Mouse (Mus musculus): Measurements from ENCODE around the gene Fuk.
"Not testable (repeated sequence)": the region's sequence is repeated elsewhere in the genome, so short reads cannot be mapped to it uniquely, and the experiment has no call there.

Fuk gene

GRCm38 (mm10) chr8:110881741-110882310, 20.5 kb downstream of the Fuk start:
- DNase-seq (ENCODE audit: low read depth, low spot score), result no peak

DNA sequence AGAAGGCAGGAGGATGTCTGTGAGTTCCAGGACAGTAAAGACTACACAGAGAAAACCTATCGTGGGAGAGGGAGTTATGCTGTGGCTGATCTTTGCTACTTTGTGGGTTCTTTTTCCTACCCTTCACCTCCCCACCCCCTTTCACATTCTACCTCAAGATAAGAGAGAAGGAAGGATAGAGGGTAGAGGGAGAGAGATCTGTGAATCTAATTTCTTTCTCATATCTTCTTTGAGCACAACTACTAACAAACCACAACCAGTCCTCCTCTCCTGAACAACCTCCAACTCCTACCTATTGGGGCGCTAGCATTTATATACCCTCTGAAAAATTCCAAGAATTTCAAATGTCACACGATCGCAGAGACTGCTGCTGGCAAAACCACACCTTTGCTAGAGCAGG, 24.4 kb downstream of the Fuk start:
- no peak for DNase-seq (ENCODE audit: low read depth, low spot score)

DNA sequence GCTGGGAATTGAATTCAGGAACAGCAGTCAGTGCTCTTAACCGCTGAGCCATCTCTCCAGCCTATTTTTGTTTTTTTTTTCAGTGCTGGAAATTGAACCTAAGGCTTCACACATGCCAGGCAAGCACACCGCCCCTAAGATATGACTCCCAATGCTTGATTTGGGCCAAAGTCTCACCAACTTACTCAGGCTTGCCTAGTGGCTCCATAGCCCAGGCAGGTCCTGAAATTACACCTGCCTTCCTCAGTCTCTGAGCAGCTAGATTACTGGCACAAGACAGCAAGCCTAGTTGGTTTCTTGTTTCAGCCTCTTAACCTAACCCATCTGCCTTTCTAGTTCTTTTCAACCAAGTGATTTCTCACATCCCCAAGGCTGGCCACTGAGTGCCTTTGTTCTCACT, 31.8 kb downstream of the Fuk start:
- no peak for DNase-seq (ENCODE audit: low read depth, low spot score)

DNA sequence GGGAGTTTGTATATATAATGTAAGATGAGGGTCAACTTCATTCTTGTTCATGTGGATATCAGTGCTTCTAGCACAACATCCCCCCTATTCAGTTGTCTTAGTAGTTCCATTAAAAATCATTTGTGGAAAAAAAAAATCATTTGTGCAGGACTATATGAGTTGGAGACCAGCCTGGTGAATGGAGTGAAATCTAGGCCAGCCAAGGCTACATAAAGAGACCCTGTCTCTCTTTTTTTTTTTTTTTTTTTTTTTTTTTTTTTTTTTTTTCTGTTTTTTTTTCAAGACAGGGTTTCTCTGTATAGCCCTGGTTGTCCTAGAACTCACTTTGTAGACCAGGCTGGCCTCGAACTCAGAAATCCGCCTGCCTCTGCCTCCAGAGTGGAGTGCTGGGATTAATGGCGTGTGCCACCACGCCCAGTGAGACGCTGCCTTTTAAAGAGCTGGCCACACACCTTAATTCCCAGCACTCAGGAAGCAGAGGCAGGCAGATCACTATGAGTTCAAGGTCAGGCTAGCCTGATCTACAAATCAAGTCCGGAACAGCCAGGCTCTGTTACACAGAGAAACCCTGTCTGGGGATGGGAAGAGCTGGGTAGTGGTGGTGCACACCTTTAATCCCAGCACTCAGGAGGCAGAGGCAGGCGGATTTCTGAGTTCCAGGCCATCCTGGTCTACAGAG, 40.8 kb downstream of the Fuk start:
- not testable (repeated sequence) for DNase-seq (ENCODE audit: low read depth, low spot score)

DNA sequence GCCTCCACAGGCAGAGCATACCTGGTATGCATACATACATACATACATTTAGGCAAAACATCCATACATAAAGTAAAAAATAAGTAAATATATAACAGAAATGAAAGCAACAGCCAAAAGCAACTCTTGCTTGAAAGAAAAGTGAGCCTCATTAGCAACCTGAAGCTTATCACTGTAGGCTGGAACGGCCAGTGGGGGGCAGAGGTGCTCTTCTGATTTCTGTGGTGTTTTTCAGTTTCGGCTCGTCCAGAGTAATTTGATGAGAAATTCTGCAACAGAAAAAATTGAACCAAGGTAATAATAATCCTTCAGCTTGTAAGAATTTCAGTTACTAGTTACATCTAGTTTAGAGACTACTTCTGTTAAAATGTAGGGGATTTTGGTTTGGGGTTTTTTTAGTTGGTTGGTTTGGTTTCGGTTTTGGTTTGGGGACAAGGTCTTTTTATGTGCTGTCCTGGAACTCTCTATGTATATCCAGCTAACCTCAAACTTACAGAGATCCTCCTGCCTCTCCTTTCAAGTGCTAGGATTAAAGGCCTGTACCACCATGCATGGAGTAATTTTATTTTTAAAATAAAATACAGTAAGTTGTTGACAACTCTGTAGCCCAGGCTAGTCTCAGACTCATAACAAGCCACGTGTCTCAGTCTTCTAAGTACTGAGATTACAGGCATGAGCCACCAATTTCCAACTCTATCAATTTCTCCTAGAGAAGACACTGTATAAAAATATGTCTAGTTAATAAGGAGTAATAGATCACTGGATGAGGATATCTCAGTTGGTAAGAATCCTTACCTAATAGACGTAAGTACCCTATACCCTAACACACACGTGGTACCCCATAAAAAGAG, 42.4 kb downstream of the Fuk start:
- DNase-seq (ENCODE audit: low read depth, low spot score), result peak; percentile 78

DNA sequence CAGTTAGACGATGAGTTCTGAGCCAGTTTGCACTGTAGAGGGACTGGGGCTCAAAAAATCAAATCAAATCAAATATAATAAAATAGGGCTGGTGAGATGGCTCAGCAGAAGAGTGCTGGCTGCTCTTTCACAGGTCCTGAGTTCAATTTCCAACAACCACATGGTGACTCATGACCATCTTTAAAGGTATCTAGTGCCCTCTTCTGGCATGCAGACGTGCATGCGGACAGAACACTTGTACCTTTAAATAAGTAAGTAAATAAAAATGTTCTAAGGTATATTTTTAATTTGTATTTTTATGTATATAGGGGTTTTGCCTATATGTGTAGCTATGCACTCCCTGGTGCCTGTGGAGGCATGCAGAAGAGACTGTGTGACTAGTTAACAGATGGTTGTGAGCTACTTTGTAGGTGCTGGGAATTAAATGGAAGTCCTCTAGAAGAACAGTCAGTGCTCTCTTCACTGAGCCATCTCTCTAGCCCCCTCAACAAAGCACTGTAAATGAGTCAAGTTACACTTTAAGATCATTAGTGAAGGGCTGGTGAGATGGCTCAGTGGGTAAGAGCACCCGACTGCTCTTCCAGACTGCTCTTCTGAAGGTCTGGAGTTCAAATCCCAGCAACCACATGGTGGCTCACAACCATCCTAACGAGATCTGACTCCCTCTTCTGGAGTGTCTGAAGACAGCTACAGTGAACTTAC, 45.4 kb downstream of the Fuk start:
- DNase-seq (ENCODE audit: low read depth, low spot score), result peak; percentile 79

GRCm38 (mm10) chr8:110856073-110856472, 46.2 kb downstream of the Fuk start:
- not testable (repeated sequence) for DNase-seq (ENCODE audit: low read depth, low spot score)

DNA sequence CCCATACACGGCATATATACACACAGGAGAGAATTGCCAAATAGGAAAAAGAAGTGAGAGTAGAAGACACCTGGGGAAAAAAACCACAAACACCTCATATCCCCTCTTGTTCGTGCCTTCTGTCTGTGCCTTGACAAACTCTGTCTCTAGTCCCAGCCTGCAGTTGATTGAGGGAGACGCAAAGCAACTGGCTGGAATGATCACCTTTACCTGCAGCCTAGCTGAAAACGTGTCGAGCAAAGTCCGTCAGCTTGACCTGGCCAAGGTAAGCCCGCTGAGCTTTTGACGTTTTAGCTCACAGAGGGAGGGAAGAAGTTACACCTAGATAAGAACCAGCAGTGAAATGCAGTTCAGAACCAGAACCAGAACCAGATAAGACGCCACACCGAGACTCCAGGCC, 51.1 kb downstream of the Fuk start:
- no peak for DNase-seq (ENCODE audit: low read depth, low spot score)

DNA sequence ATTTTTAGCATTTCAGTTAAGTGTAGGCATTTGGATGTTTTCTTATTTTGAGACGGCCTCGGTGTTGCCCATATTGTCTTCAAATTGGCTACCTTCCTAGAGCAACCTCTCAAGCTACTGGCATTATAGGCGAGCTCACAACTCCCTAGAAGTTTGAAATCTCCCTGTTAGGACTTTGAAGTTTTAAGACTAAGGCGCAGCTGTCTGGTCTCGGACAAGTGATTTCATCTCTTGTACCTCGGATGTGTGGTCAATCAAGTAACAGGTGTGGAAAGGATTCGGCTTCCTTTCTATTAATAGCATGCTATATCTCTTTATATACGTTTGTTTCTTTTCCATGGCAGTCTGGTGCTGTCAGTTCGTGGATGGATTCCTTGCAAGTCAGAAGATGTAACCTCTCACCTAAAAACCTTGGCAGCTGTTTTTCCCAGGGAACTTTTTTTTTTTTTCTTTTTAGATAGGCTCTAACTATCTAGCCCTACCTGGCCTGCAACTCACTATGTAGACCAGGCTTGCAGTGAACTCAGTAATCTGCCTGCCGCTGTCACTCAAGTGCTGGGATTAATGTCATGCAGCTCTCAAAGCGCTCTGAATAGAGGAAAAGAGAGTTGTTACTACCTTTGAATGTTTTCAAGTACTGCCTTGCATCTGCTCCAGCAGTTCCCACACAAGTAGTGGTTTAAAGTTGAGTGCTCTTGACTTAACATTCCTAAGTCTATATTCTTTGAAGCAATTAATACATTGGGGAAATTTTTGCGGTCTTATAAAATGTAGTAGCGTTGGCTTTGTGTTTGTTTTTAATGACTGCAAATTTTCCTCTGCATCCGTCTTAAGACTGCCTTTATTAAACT, 54.4 kb downstream of the Fuk start:
- DNase-seq (ENCODE audit: low read depth, low spot score), result no peak

DNA sequence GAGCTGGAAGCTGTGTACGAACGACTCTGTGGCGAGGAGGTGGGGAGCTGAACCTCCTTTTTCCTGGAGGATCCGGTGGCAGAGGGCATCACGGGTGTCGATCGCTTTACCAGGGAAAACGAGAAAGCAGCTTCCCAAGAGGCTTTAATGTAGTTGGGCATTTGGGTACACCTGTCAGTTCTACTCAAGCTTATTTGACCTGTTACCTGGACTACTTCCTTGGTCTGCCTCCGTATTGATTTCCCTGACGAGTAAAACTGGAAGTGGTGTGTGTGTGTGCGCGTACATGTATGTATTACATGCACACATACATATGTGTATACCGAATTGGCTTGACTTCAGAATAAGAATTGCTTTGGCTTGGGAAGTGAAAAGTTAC, 55.1 kb downstream of the Fuk start:
- DNase-seq (ENCODE audit: low read depth, low spot score), result no peak

DNA sequence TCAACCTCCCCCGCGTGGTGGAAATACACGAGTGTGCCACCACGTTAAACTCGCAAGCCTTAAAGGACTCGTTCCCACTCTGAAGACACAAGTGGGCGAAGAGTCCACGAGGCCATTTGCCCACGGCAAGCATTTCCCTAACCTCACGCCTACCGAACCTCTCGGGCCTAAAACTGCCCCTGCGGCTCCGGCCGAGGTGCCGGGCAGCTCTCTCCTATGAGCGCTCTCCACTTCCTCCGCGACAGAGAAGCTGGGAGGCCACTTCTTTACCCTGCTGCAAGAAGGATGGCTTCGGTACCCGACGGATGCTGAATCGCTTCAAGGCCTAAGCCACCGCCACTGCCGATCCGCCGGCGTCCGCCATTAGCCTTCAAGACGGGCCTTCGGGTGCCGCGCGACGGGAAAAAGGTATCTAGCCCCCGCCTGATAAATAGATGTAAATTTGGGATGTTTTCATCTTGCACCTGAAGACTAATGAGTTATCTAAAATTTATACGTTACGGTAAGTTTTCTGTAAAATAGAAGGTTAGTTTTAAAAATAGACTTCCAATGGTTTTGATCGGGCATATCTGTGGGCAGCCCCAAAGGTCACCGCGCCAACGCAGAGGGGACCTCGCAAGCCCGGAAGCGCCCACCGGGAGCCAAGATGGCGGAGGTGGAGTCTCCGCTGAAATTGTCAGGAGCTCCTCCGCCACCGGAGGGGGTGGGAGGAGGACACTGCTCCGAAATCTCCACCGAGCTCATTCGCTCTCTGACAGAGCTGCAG, 55.7 kb downstream of the Fuk start, which contains the start of the genes Cog4 and Sf3b3:
Gene Cog4, plus strand, starts transcription at position 196 of the 766 bp plus-strand sequence.
Gene Sf3b3, minus strand, starts transcription at position 383 of the 766 bp plus-strand sequence.
- peak; percentile 94 for DNase-seq (ENCODE audit: low read depth, low spot score)

DNA sequence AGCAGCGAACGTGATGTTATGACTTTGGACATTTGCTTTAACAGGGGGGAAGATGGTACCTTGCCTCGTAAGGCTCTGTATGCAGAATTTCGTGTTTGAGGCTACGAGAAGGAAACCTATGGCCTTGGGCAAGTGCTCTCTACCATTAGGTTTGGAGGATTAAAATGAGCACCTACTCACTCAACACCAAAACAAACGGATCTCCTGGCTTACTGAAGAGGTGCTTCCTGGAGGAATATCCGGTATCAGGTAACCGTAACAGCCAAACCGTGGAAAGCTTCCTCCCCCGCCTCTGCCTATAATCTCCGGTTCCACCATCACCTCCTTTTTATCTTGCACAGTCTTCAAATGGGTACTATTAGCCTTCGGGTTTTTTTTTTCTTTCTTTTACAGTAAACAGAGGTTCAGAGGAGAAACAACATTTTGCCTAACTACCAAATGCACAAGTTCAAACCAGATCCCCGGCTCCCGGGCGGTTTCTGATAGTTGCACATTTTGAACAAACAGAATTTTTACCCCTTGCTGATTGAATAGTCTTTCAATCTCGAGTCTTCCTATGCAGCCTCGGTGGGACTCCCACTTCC, 56.4 kb downstream of the Fuk start:
- peak; percentile 63 for DNase-seq (ENCODE audit: low read depth, low spot score)

GRCm38 (mm10) chr8:110844941-110845340, 57.3 kb downstream of the Fuk start:
- DNase-seq (ENCODE audit: low read depth, low spot score), result peak; percentile 60

DNA sequence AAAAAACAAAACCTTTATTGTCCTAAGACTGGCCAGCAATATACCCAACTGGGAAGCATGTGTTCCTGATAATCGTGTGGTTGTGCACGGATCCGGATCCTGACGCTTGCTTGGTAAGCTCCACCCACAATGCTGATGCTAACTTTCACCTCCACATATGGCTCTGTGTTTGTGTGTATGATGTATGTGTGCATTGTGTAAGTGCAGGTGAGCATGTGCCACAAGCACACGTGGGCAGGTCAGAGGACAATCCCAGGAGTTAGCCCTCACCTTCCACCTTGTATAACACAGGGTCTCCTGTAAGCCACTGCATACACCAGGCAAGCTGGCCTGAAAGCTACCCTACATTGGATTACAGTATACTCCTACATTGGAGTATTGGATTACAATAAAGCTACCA, 59.1 kb downstream of the Fuk start:
- no peak for DNase-seq (ENCODE audit: low read depth, low spot score)

GRCm38 (mm10) chr8:110842012-110842574, 60.2 kb downstream of the Fuk start:
- peak; percentile 68 for DNase-seq (ENCODE audit: low read depth, low spot score)

Data from 3T3-L1 (cell line).